Mouse (Mus musculus) left cerebral cortex, postnatal 36 days (tissue): Measurements from ENCODE around the gene Ccdc50. TPM values are rescaled to one million over a fixed set of nuclear protein-coding genes. Genes with fewer than 3 reads are reported as not detected.

Experiments used
- DNase-seq, 2 experiments: peaks; one replicate each; pipeline ENCODE4 v3.0.0; 2021 to 2022; ENCODE audit warnings: low spot score in 2 of 2, mixed read lengths in 1 of 2
- intact Hi-C: fragments of 180-260 bp; cut with DNase I; formaldehyde crosslinking; loops from one replicate; pipeline ENCODE4 v1.15.1; 2025
- total RNA-seq, 2 experiments: library from RNA; stranded (reverse); gene quantifications; 2 replicates each; pipeline ENCODE4 v1.2.3; 2021

Ccdc50 gene
- total RNA-seq: 10 to 100 TPM; 50.8 to 60.6 TPM

DNA sequence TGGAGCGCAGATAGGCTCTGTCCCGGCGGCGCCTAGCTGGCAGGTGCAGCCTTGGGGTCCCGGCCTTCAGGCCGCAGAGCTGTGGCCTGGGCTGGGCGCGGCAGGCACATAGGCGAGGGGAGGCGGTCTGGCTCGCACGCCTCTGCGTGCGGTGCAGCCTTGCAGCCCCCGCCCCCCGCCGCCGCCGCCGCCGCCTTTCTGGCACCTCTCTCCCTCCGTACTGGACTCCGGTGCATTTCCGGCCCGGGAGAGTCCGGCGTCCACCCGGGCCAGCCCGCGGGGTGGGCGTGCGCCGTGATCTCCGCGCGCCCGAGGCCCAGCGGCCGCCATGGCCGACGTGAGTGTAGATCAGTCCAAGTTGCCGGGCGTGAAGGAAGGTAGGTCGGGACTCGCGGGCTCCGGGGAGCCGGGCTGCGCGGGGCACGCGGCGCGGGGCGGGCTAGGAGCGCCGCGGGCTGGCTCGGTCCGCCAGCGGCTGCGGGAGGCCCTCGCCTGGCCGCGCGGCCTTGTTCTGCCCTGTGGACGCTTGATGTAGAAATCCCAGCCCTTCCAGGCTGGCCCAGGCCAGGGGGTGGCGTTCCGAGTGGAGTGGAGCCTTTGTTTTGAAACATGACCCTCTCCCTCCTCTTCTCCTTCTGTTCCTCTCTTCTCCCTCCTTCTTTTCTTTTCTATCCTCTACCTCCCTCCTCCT, at the start of gene Ccdc50:
Gene Ccdc50 (plus strand): TSS at position 109 of the 691 bp plus-strand sequence.
- intact Hi-C loops: no loop called here
- DNase-seq: peak; percentile 84 to 88

DNA sequence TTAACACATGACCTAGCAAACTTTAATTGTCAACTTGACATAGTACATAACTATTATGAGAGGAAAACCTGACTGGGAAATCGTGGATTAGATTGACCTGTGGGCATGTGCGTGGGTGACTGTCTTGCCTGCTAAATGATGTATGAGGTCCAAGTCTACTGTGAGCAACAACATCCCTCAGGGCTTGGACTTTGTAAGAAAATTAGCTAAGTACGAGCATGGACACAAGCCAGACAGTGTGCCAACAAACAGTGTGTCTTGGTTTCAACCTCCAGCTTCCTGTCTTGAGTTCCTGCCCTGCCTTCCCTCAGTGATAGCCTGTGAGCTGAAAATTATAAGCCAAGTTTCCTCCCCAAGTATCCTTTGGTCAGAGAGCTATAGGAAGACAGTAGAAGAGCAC, 41.1 kb upstream of the Ccdc50 start:
- no peak for DNase-seq
- intact Hi-C loops: no loop called here

DNA sequence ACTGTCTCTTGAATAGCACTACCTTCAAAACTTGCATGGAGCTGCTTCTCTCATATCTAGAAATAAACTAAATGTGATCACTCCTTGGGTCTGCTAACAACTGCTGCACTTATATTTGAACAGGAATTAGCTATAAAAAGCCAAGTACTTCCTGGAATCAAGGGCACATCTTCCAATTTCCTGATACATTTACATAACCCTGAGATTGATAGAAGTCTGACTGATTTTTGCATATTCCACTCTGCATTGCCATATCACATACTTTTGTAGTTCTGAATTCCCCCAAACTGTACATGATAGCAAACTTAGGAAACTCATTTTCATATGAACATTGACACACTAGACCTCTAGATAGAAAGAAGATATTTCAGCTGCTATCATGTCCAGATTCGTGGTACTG, 40.3 kb upstream of the Ccdc50 start:
- DNase-seq: no peak
- intact Hi-C loops: no loop called here

DNA sequence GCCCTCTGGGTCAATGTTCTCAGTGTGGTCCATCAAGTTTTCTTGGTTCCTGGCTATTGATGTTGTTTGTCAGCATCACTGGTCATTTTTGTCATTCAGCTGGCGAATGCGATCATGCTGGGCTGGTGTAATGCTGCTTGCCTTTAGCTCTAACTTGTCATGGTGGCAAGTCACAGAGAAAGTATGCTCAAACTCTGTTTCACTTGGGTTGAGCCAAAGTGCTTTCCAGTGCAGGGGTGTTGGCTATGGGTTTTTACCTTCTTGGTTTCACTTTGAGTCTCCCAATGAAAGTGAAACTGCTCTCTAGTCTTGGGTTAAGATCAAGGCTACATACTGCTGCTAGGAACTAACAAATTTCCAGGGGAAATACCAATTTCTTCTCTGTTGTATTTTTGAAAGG, 39.4 kb upstream of the Ccdc50 start:
- intact Hi-C loops: no loop called here
- DNase-seq: no peak

DNA sequence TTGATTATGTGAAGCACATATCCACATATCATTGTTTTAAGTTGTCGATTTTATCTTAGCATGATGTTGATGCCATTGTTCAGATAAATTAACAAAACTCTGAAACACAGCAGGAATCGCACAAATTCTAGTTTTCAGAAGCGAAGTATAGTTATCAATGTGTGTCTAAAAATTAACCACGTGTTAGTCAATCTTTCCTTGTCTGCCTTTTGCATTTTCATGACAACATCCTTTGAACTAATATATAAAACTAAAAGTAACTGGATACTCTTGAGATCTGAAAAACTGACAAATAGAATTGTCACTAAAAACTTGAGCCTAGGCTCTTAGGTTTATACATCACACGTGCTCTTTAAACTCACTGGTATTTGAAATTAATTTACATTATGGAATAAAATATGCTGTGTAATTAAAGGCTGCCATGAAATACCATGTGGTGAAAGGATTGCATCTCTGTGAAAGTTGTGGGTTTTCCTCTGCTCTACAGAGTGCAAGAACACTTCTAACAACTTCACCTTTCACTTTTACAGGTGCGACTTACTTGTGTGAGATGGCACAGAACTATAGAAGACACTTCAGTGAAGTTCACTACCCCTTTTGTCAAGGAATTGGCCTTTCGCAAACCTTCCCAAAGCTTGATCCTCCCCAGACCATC, 38.7 kb upstream of the Ccdc50 start:
- DNase-seq: no peak
- intact Hi-C loops: no loop called here

DNA sequence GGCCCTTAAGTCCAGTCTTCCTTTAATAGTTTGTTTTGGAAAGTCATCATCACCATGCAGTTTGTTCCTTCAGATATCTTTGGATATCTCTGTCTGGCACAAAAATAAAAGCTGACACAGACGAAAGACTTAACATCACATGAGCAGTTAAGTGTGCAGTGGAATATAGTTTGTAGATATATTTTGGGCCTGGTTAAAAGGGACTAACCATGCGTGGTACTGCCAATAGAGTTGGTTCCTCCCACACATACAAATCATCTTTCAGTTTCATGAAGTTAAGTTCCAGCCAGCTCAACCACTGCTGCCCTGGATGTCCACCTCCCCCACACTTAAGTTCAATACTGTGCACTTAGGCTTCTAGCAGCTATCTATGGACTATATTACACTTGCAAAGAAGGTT, 34.2 kb upstream of the Ccdc50 start:
- intact Hi-C loops: no loop called here
- DNase-seq: no peak

DNA sequence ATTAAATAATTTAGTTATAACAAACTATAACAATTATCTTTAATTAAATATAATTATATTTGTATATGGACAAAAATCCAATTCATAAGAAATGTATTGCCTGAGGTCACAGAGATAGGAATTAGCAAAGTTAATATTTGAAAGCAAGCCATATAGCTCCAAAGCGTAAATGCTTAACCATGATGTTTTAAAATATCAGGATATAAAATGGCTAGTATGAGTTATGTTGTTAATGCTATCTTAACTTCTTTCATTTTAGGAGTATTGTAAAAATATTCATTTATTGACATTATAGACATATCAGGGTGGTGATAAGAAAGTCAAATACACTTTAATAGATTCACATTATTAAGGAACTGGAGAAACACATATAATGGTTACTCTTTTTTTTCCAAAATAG, 28.6 kb upstream of the Ccdc50 start:
- no peak for DNase-seq
- intact Hi-C loops: no loop called here

DNA sequence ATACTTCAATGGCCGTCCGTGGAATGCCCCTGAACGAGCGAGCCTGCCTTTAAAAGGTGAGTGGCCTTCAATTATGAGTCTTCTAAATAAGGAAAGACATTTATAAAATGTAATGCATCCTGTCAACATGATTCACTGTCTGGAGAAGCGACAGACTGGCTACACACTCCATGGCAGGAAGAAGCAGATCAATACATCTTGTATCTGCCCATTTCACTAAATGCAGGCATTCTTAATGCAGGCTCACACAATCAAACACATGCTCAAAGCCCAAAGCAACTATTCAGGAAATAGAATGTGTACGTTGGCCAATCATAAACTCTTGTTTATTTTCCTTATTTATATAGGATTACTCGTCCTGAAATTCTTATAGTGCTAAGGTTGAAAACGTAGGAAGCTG, 18.5 kb upstream of the Ccdc50 start, which contains the start of gene Uts2b:
Gene Uts2b (minus strand): TSS at position 49 of the 400 bp plus-strand sequence.
- no peak for DNase-seq
- intact Hi-C loops: no loop called here

DNA sequence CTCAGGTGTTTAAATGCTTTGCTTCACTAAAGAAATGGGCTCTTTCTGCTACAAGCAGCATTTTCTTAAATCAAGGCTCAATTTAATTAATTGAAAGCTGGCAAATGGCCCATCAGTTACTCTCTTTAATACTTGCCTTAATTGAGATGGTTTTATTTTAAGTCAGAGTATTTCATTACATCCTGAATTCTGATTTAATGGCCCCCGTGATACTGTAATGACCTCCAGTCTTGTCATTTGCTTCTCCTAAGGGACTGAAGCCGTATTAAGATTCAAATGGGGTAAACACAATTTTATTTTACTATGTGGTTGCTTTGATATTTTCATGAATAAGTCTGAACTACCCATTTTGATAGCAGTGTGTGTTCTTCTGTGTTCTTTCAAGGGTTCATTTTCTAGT, 18.0 kb upstream of the Ccdc50 start:
- intact Hi-C loops: no loop called here
- DNase-seq: no peak

DNA sequence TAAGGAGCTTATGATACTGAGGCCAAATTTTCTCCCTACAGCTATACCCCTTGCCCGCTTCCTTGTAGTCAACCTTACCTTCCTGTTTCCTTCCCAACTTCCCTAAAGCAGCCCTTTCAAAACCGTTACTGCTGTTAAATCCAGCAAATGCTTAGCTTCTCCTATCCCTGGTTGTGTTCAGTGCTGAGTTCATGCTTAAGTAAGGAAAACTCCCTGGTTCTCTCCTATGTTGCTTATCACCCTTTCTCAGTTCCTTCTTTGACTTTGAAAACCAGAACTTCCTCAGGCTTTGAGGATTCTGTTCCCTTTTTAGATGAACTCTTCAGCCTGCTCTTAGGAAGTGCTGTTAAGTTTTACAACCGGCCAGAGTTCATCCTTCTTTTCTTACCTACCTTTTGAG, 14.5 kb upstream of the Ccdc50 start:
- DNase-seq: no peak
- intact Hi-C loops: no loop called here

DNA sequence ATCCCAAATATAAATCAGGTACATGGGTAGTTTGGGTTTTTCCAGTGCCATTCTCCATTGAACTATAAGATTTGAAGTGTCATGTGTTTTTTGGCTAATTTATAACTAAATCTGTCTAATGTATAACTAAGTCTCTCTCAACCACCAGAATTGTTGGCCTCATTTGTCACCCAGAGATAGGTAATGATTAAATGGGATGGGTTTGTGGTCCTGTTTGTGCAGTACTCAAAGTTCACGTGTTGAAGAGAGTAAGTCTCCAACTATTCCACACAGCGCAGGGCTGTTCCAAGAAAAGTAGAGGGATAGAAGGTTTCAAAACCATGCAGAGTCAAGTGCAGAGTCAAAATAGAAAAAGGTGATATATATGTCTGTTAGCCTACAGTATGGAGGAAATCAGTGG, 13.4 kb upstream of the Ccdc50 start:
- no peak for DNase-seq
- intact Hi-C loops: no loop called here

DNA sequence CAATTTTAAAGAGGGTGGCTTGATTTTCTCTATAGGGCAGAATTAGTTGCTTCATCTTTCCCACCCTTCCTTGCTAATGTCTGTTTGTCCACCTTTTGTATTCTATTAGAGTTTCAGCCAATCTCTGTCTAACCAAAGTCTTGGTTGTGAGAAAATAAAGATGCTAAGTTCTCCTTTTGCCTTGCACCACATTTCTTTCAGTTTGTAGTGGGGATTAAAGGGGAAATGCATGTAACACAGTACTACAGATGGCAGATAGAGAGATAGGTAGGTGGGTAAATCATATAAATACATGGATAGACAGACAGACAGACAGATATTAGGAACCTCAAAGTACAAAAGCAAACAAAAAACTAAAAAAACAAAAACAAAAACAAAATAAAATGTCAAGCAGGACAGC, 12.1 kb upstream of the Ccdc50 start:
- intact Hi-C loops: no loop called here
- DNase-seq: no peak

DNA sequence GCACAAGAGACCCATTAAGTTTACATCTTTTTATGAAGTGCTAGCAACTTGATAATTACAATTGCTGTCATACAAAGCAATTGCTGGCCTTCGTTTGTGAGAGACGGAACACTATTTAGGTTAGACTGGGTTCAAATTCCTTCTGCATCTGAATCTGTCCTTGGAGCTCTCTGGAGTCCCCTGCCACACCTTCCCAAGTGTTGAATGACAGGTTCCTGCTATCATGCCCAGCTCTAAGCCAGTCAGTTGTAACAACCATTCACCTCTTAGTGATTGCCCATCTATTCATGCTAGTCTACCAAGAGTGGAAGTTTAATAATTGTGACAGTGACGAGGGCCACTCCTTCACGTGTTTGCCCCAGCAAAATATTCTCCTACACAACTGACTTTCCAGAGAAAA, 6.5 kb upstream of the Ccdc50 start:
- DNase-seq: no peak
- intact Hi-C loops: no loop called here

DNA sequence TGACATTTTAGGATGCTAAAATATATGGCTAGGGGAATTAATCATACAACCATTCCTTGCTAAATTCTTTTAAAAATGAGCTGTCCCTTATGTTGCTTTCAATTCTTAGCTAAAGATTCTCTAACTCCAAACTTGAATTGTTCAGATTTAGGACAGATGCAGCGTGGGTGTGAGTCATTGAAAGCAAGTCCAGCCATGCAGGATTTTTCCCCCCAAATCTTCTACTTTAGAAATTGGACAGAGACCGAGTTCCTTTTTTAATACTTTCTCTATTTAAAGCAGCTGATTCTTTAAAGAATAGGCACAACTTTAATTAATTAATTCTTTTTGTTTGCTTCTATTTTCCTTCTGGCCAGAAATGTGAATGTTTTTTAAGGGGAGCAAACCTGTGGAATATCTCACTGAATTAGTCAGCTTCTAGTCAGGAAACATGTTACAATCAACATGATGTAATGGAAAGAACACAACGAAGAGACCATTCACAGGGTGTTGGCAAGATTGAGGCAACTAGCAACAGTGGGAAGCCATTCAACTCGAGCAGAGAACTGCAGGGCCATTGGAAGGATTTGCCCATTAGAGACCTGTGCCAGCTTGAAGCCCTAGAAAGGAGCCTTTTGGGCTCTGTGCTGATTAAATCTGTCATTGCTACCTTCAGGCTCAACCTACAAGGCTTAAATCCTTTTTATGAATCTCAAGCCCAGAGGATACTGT, 3.6 kb upstream of the Ccdc50 start:
- DNase-seq: peak; percentile 14 to 38
- intact Hi-C loops: no loop called here

DNA sequence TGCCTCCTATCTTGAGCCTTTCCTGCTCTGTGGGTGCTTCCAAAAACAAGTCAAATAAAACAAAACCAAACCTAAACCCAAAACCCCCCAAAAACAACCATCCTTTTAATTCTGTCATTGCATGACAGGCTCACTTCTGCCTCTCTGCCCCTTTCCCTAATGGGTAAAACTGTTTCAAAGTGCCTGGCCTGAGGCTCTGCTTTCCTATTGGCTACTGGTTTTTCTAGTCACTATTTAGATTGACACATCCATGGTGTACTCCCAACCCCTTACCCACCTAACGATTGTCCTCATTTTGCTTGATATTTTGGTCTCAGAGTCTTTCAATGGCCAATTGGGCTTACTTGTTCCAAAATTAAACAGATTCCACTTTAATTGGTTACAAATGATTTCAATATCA, 3.0 kb upstream of the Ccdc50 start:
- intact Hi-C loops: no loop called here
- no peak for DNase-seq

DNA sequence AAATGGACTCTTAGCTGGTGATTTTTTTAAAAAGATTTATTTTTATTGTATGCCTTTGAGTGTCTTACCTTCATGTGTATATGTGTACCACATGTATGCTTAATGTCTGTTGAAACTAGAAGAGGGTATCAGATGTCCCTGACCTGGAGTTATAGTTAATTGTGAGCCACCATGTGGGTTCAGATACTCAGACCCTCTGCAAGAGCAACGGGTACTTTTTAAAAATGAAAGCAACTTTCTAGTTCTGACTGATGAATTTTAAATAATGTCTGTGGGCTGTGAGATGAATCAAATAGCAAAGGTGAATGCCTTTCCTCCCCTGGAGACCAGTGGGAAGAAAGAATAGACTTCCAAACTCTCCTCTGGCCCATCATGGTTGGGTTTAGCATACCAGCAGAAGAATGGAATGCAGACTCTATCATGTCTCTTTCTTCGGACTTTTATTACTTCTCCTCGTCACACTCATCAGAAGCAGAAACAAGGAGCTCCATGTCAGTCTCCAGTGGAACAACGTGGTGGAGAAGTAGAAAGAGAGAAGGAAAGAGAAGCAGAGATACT, 1.7 kb upstream of the Ccdc50 start:
- no peak for DNase-seq
- intact Hi-C loops: no loop called here

DNA sequence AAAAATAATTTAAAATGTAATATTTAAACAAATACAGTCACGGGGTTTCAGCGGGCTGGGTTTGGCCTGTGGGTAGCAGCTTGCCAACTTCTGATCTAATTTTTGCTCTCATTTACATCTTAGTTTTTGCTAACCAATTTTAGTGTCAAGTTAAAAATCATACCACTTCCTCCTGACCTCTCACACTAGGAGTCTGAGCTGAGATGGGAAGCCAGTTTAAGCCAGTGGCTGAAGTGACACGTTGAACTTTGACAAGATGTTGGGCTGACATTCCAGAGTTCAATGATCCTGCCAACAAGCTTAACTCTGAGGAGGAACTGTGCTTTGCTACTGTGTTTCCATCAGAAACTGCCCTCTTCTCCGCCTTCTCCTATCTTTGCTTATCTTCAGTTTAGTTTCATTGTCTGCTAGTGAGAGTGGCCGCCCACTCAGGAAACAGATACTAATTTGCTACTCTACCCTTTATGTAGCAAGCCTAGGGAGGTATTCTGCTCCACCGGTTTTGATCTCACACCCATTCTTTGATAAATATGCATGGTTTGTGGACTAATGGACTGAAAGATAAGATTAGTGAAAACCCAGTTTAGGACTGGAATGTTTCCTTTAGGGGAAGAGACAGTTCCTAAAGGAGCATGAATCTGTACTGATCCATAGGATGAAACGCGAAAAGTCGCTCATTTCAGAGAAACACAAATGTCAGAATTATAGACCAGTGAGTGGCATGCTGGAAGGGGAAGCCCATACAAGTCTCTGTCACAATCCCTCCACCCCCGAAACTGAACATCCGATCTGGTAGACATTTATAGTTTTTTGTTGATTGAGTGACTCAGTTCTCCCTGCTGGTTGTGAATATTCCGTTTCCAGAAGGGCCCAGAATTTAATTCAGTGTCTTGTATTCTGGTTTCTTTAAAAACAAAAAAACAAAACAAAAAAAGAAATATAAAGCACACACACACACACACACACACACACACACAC, 746 bp upstream of the Ccdc50 start:
- intact Hi-C loops: no loop called here
- peak in 1 of 2 experiments; percentile 17 for DNase-seq

DNA sequence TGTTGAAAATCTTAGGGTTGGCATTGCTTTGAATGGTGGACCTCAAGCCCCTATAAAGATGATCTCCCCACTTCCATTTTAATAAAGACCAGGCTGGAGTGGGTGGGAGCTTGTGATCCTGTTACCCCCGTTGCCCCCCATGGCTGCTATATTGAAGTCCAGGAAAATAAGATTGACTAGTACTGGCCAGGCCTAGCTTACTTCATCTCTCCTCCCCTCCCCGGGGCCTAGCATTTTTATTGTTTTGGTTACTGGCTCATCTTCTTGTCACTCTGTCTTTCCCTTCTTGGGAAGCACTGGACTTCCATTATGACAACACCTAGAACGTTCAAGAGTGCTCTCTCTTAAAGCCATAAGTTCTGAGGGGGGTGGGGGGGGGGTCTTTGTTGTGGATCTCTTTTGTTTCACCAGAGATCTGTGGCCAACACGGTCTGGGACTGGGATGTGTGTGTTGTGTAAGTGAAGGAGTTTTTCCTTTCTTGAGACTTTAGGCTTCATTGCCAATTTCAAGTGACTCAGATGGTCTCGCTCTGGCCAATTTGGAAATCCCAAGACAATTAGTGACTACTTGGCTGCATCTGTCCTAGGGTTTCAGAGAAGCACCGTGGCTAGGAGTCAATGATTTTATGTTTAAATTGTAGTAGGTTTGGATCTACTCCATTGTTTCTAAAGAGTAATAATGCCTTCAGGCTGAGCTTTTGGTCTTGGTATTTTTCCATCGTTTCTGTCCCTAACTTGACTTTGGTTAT, 1.0 kb downstream of the Ccdc50 start:
- peak in 1 of 2 experiments; percentile 28 for DNase-seq
- intact Hi-C loops: no loop called here

DNA sequence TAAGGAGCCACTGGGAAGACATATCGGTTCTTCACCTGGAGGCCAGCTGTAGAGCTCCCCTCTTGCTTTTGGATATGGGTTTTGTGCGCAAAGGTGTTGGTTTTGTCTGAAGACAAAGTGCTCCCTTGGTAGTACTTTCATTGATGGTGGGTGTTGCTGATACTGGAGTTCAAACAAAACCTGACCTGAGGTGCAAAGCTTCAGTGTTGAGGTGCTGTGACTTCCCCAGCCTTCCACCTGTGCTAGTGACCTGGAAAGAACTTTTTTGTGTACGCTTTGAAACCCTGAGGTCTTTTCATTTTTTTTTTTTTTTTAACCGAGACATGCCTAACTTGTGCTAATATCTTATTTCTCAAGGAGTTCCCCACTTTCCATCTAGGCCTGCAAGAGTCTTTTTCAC, 1.6 kb downstream of the Ccdc50 start:
- DNase-seq: no peak
- intact Hi-C loops: no loop called here
